Mouse (Mus musculus): ENCODE data around the gene Dedd2. TPM values are rescaled to one million over a fixed set of nuclear protein-coding genes. Genes with fewer than 3 reads are reported as not detected.

Gene Dedd2
- polyA plus RNA-seq, 1 experiment from 2014 or later: 5.2 TPM

- no peak for TF ChIP-seq CTCF (IDR thresholded peaks at IDR 0.05; ENCODE audit: low read depth)
- H3K4me3 ChIP-seq (ENCODE audit: low read depth, low read length): peak overlapping the region; percentile 44
- peaks cover 84% of the 10 kb centered on the region for H3K27me3 ChIP-seq (ENCODE audit: insufficient read depth, low read length)
- no peak overlapping the region for H3K27ac ChIP-seq (ENCODE audit: low read depth)
- peak; percentile 79 for ATAC-seq (ENCODE audit: insufficient read depth)
- H3K36me3 ChIP-seq (ENCODE audit: insufficient read depth): no peaks in the 10 kb centered on the region
- H3K4me1 ChIP-seq (ENCODE audit: insufficient read depth): no peaks in the 10 kb centered on the region
- no peak for DNase-seq
- WGBS: 2% methylated on average over 55 of the region's 56 CpGs
- peak overlapping the region; percentile 82 for H3K4me2 ChIP-seq
- H3K9ac ChIP-seq: peak overlapping the region; percentile 25; the same call in 1 of the 2 replicates
- no peaks in the 10 kb centered on the region for H3K9me3 ChIP-seq (ENCODE audit: low read depth, low read length)
Observed at GRCm38 (mm10) chr7:25178787-25179605, 41.4 kb downstream of the Dedd2 start.

GRCm38 (mm10) chr7:25178317-25178716 lies 42.1 kb downstream of the Dedd2 start:
- ATAC-seq (ENCODE audit: insufficient read depth): no peak
- Histone ChIP-seq H3K36me3 (ENCODE audit: insufficient read depth) (no peaks in the 10 kb centered on the region), H3K27me3 (ENCODE audit: insufficient read depth, low read length) (peaks cover 77% of the 10 kb centered on the region), H3K9ac (no peak overlapping the region), H3K9me3 (ENCODE audit: low read depth, low read length) (no peaks in the 10 kb centered on the region), H3K4me2 (peak overlapping the region; percentile 82), H3K4me3 (ENCODE audit: low read depth, low read length) (peak overlapping the region; percentile 44), H3K27ac (ENCODE audit: low read depth) (no peak overlapping the region), H3K4me1 (ENCODE audit: insufficient read depth) (no peaks in the 10 kb centered on the region)
- TF ChIP-seq CTCF (IDR thresholded peaks at IDR 0.05; ENCODE audit: low read depth): no peak
- no peak for DNase-seq
- WGBS: 2% methylated on average over 17 of the region's 17 CpGs

GRCm38 (mm10) chr7:25174343-25174742 lies 46.1 kb downstream of the Dedd2 start:
- TF ChIP-seq CTCF (IDR thresholded peaks at IDR 0.05; ENCODE audit: low read depth): no peak
- Histone ChIP-seq H3K9ac (no peak overlapping the region), H3K4me1 (ENCODE audit: insufficient read depth) (no peaks in the 10 kb centered on the region), H3K27ac (ENCODE audit: low read depth) (no peak overlapping the region), H3K4me3 (ENCODE audit: low read depth, low read length) (no peak overlapping the region), H3K4me2 (no peak overlapping the region), H3K27me3 (ENCODE audit: insufficient read depth, low read length) (peaks cover 37% of the 10 kb centered on the region), H3K36me3 (ENCODE audit: insufficient read depth) (no peaks in the 10 kb centered on the region), H3K9me3 (ENCODE audit: low read depth, low read length) (no peaks in the 10 kb centered on the region)
- WGBS: 61% methylated on average over 11 of the region's 11 CpGs
- ATAC-seq (ENCODE audit: insufficient read depth): no peak
- DNase-seq: no peak

- no peak for TF ChIP-seq CTCF (IDR thresholded peaks at IDR 0.05; ENCODE audit: low read depth)
- H3K4me2 ChIP-seq: no peak overlapping the region
- DNase-seq (no peak), ATAC-seq (ENCODE audit: insufficient read depth) (no peak)
- no peak overlapping the region for H3K9ac ChIP-seq
- H3K4me1 ChIP-seq (ENCODE audit: insufficient read depth): no peaks in the 10 kb centered on the region
- no peaks in the 10 kb centered on the region for H3K9me3 ChIP-seq (ENCODE audit: low read depth, low read length)
- peaks cover 21% of the 10 kb centered on the region for H3K27me3 ChIP-seq (ENCODE audit: insufficient read depth, low read length)
- no peak overlapping the region for H3K4me3 ChIP-seq (ENCODE audit: low read depth, low read length)
- 21% methylated on average over 5 of the region's 5 CpGs for WGBS
- H3K36me3 ChIP-seq (ENCODE audit: insufficient read depth): no peaks in the 10 kb centered on the region
- H3K27ac ChIP-seq (ENCODE audit: low read depth): no peak overlapping the region
Observed at GRCm38 (mm10) chr7:25172669-25173068, 47.7 kb downstream of the Dedd2 start.

- H3K4me3 ChIP-seq (ENCODE audit: low read depth, low read length): no peak overlapping the region
- WGBS: 32% methylated on average over 3 of the region's 3 CpGs
- no peak overlapping the region for H3K9ac ChIP-seq
- TF ChIP-seq CTCF (IDR thresholded peaks at IDR 0.05; ENCODE audit: low read depth): no peak
- no peak overlapping the region for H3K27ac ChIP-seq (ENCODE audit: low read depth)
- H3K9me3 ChIP-seq (ENCODE audit: low read depth, low read length): no peaks in the 10 kb centered on the region
- ATAC-seq (ENCODE audit: insufficient read depth) (no peak), DNase-seq (no peak)
- H3K4me1 ChIP-seq (ENCODE audit: insufficient read depth): no peaks in the 10 kb centered on the region
- H3K36me3 ChIP-seq (ENCODE audit: insufficient read depth): no peaks in the 10 kb centered on the region
- no peaks in the 10 kb centered on the region; the same call in 1 of the 2 replicates for H3K27me3 ChIP-seq (ENCODE audit: insufficient read depth, low read length)
- H3K4me2 ChIP-seq: no peak overlapping the region
Observed at GRCm38 (mm10) chr7:25170583-25170982, 49.8 kb downstream of the Dedd2 start.

- Histone ChIP-seq H3K27me3 (ENCODE audit: insufficient read depth, low read length) (no peaks in the 10 kb centered on the region; the same call in 1 of the 2 replicates), H3K9me3 (ENCODE audit: low read depth, low read length) (no peaks in the 10 kb centered on the region), H3K4me3 (ENCODE audit: low read depth, low read length) (no peak overlapping the region), H3K36me3 (ENCODE audit: insufficient read depth) (no peaks in the 10 kb centered on the region), H3K4me1 (ENCODE audit: insufficient read depth) (no peaks in the 10 kb centered on the region), H3K4me2 (no peak overlapping the region), H3K9ac (no peak overlapping the region), H3K27ac (ENCODE audit: low read depth) (no peak overlapping the region)
- WGBS: 75% methylated on average over 5 of the region's 5 CpGs
- no peak for TF ChIP-seq CTCF (IDR thresholded peaks at IDR 0.05; ENCODE audit: low read depth)
- DNase-seq: no peak
- ATAC-seq (ENCODE audit: insufficient read depth): no peak
Observed at GRCm38 (mm10) chr7:25166106-25166505, 54.3 kb downstream of the Dedd2 start.

- peak overlapping the region; percentile 38; the same call in 1 of the 2 replicates for H3K4me2 ChIP-seq
- ATAC-seq (ENCODE audit: insufficient read depth) (no peak), DNase-seq (no peak)
- H3K27ac ChIP-seq (ENCODE audit: low read depth): no peak overlapping the region
- no peaks in the 10 kb centered on the region for H3K36me3 ChIP-seq (ENCODE audit: insufficient read depth)
- H3K4me1 ChIP-seq (ENCODE audit: insufficient read depth): peaks cover 3% of the 10 kb centered on the region; the same call in 1 of the 2 replicates
- H3K9me3 ChIP-seq (ENCODE audit: low read depth, low read length): no peaks in the 10 kb centered on the region
- peaks cover 7% of the 10 kb centered on the region for H3K27me3 ChIP-seq (ENCODE audit: insufficient read depth, low read length)
- no peak overlapping the region for H3K9ac ChIP-seq
- WGBS: 15% methylated on average over 14 of the region's 14 CpGs
- no peak overlapping the region for H3K4me3 ChIP-seq (ENCODE audit: low read depth, low read length)
- no peak for TF ChIP-seq CTCF (IDR thresholded peaks at IDR 0.05; ENCODE audit: low read depth)
Observed at GRCm38 (mm10) chr7:25156158-25156648, 64.2 kb downstream of the Dedd2 start.
